Mouse (Mus musculus) heart, embryonic 14.5 days (tissue): ENCODE results near the gene Nupr1l. TPM values are rescaled to one million over a fixed set of nuclear protein-coding genes. Genes with fewer than 3 reads are reported as not detected.
A peak's percentile ranks its signal among the peaks of the same experiment; 100 is the strongest.

ENCODE experiments used
- ATAC-seq: fragments of 200-750 bp; cut with Nextera tagmentation; 2 replicates; pipeline ENCODE4 v1.8.0; 2017; ENCODE audit warnings: low read depth, moderate TSS enrichment; ENCODE audit not compliant: insufficient number of reproducible peaks, insufficient read depth, low FRiP score
- H3K27ac ChIP-seq, 2 experiments: fragments of 200-500 bp in 1 of 2; fragments of 300-500 bp in 1 of 2; sonication (generic) in 1 of 2; replicated peaks in 1 of 2; 2 replicates each; pipeline ENCODE4 v1.5.1; 2012 to 2014; ENCODE audit warnings: low read depth in 2 of 2, low read length in 2 of 2, control low read depth in 1 of 2, mild to moderate bottlenecking in 1 of 2, mixed read lengths in 1 of 2; ENCODE audit not compliant: control insufficient read depth in 1 of 2, insufficient read depth in 1 of 2
- H3K27me3 ChIP-seq: fragments of 300-500 bp; sonication (generic); 2 replicates; pipeline ENCODE4 v1.6.1; 2014; ENCODE audit warnings: mild to moderate bottlenecking, low read length, control low read depth; ENCODE audit not compliant: control insufficient read depth, insufficient read depth
- H3K36me3 ChIP-seq: fragments of 300-500 bp; sonication (generic); 2 replicates; pipeline ENCODE4 v1.6.1; 2014; ENCODE audit warnings: mild to moderate bottlenecking, control low read depth, low read length, mixed read lengths; ENCODE audit not compliant: control insufficient read depth, insufficient read depth
- H3K4me1 ChIP-seq, 2 experiments: fragments of 200-500 bp in 1 of 2; fragments of 300-500 bp in 1 of 2; sonication (generic) in 1 of 2; 2 replicates each; pipeline ENCODE4 v1.6.1; 2012 to 2014; ENCODE audit warnings: low read length in 2 of 2, control low read depth in 1 of 2, mixed read lengths in 1 of 2; ENCODE audit not compliant: control insufficient read depth in 2 of 2, insufficient read depth in 2 of 2
- H3K4me2 ChIP-seq: fragments of 300-500 bp; sonication (generic); 2 replicates; pipeline ENCODE4 v1.6.1; 2014; ENCODE audit warnings: mild to moderate bottlenecking, low read length
- H3K4me3 ChIP-seq, 2 experiments: fragments of 200-500 bp in 1 of 2; fragments of 300-500 bp in 1 of 2; sonication (generic) in 1 of 2; 2 replicates each; pipeline ENCODE4 v1.5.1; 2012 to 2014; ENCODE audit warnings: low read length in 2 of 2, mild to moderate bottlenecking in 2 of 2, control low read depth in 1 of 2, low read depth in 1 of 2, moderate library complexity in 1 of 2; ENCODE audit not compliant: control insufficient read depth in 1 of 2, insufficient read depth in 1 of 2
- H3K9ac ChIP-seq: fragments of 300-500 bp; sonication (generic); 2 replicates; pipeline ENCODE4 v1.6.1; 2014; ENCODE audit warnings: mild to moderate bottlenecking, low read length
- H3K9me3 ChIP-seq: fragments of 300-500 bp; sonication (generic); 2 replicates; pipeline ENCODE4 v1.6.1; 2016; ENCODE audit warnings: low read length, control low read depth; ENCODE audit not compliant: control insufficient read depth
- WGBS: fragments of 180-500 bp; shearing (Covaris S2); extraction: QIAGEN DNeasy Blood & Tissue Kit; methylation state at CpG from one replicate; pipeline ENCODE4 v1.1.7; 2014; 5-methylcytosine and 5-hydroxymethylcytosine counted together
- polyA plus RNA-seq: library from polyadenylated mRNA; unstranded; fragments of >200 nt; fragmentation: Nextera tagmentation; extraction: Ambion mirVana; gene quantifications from 2 replicates; pipeline ENCODE4 v1.2.1, GENCODE M21; 2014

Nupr1l gene
- 2.9 and 3.8 TPM in 2 replicates for polyA plus RNA-seq

GRCm38 (mm10) chr5:129908242-129908965, at the start of gene Nupr1l:
TSS of gene Nupr1l (plus strand) at chr5:129908540.
- Histone ChIP-seq H3K9ac (peak within 1 kb of the TSS; percentile 86), H3K9me3 (no peaks in the 10 kb centered on the region), H3K27me3 (no peaks in the 10 kb centered on the region), H3K27ac (peak within 1 kb of the TSS; percentile 92 to 95), H3K4me2 (peak within 1 kb of the TSS; percentile 86), H3K4me3 (peak within 1 kb of the TSS; percentile 73 to 89), H3K4me1 (0 out of 4 replicates have a peak, but pooled peaks cover 0 to 3% of the 10 kb centered on the region in 2 experiments), H3K36me3 (no peaks in the 10 kb centered on the region)
- peak; percentile 94 for ATAC-seq
- under 1% methylated on average over 63 of the region's 63 CpGs for WGBS

- Histone ChIP-seq H3K27me3 (no peaks in the 10 kb centered on the region), H3K9ac (no peak overlapping the region), H3K36me3 (peaks cover 39% of the 10 kb centered on the region), H3K27ac (no peak overlapping the region), H3K9me3 (no peaks in the 10 kb centered on the region), H3K4me2 (no peak overlapping the region), H3K4me3 (no peak overlapping the region), H3K4me1 (peaks cover 3 to 6% of the 10 kb centered on the region in 2 experiments; a peak in 2 of 4 replicates)
- WGBS = 97% methylated on average over 6 of the region's 6 CpGs
- no peak for ATAC-seq
These were observed 46.0 kb upstream of the Nupr1l start for GRCm38 (mm10) chr5:129862325-129862724.

- Histone ChIP-seq H3K36me3 (peaks cover 22% of the 10 kb centered on the region), H3K27me3 (no peaks in the 10 kb centered on the region), H3K4me1 (peaks cover 3 to 6% of the 10 kb centered on the region in 2 experiments; a peak in 2 of 4 replicates), H3K4me3 (no peak overlapping the region), H3K27ac (no peak overlapping the region), H3K9me3 (no peaks in the 10 kb centered on the region), H3K9ac (no peak overlapping the region), H3K4me2 (peak overlapping the region; percentile 38)
- ATAC-seq = no peak
- 8% methylated on average over 18 of the region's 18 CpGs for WGBS
These were observed 43.9 kb upstream of the Nupr1l start for GRCm38 (mm10) chr5:129864467-129864866.

- Histone ChIP-seq H3K9me3 (no peaks in the 10 kb centered on the region), H3K4me3 (no peak overlapping the region), H3K4me2 (no peak overlapping the region), H3K27me3 (no peaks in the 10 kb centered on the region), H3K9ac (no peak overlapping the region), H3K4me1 (peaks cover 3 to 6% of the 10 kb centered on the region in 2 experiments; a peak in 2 of 4 replicates), H3K36me3 (peaks cover 11% of the 10 kb centered on the region; the same call in 1 of the 2 replicates), H3K27ac (no peak overlapping the region)
- no peak for ATAC-seq
- WGBS = 79% methylated on average over 12 of the region's 12 CpGs
These were observed 42.5 kb upstream of the Nupr1l start for GRCm38 (mm10) chr5:129865841-129866240.

- Histone ChIP-seq H3K27ac (no peak overlapping the region), H3K9me3 (no peaks in the 10 kb centered on the region), H3K4me3 (no peak overlapping the region), H3K4me2 (no peak overlapping the region), H3K4me1 (peaks cover 0 to 2% of the 10 kb centered on the region in 2 experiments; a peak in 1 of 4 replicates), H3K36me3 (no peaks in the 10 kb centered on the region), H3K27me3 (no peaks in the 10 kb centered on the region), H3K9ac (no peak overlapping the region)
- 80% methylated on average over 19 of the region's 19 CpGs for WGBS
- ATAC-seq = no peak
These were observed 38.9 kb upstream of the Nupr1l start for GRCm38 (mm10) chr5:129869238-129869995.

GRCm38 (mm10) chr5:129871238-129871637, 37.1 kb upstream of the Nupr1l start:
- 69% methylated on average over 2 of the region's 2 CpGs for WGBS
- no peak overlapping the region for H3K4me2 ChIP-seq
- H3K4me3 ChIP-seq = no peak overlapping the region
- H3K27me3 ChIP-seq = no peaks in the 10 kb centered on the region
- H3K9ac ChIP-seq = no peak overlapping the region
- H3K27ac ChIP-seq = no peak overlapping the region
- H3K9me3 ChIP-seq = no peaks in the 10 kb centered on the region
- no peak for ATAC-seq
- no peaks in the 10 kb centered on the region for H3K4me1 ChIP-seq
- H3K36me3 ChIP-seq = no peaks in the 10 kb centered on the region

- ATAC-seq = no peak
- Histone ChIP-seq H3K36me3 (no peaks in the 10 kb centered on the region), H3K27ac (no peak overlapping the region), H3K27me3 (no peaks in the 10 kb centered on the region), H3K9me3 (no peaks in the 10 kb centered on the region), H3K9ac (no peak overlapping the region), H3K4me2 (no peak overlapping the region), H3K4me1 (peaks cover 3 to 8% of the 10 kb centered on the region in 2 experiments; a peak in 3 of 4 replicates), H3K4me3 (no peak overlapping the region)
- WGBS = 80% methylated on average over 12 of the region's 12 CpGs
These were observed 34.4 kb upstream of the Nupr1l start for GRCm38 (mm10) chr5:129873942-129874341.
